Mouse (Mus musculus) kidney, adult 2 months (tissue): ENCODE results near the gene Gm5447.

Source experiments
- CTCF ChIP-seq: fragments of 200-500 bp; conservative IDR thresholded peaks from 2 replicates; pipeline ENCODE4 v1.5.1; 2011; ENCODE audit warnings: low read depth, mild to moderate bottlenecking, control low read depth, low read length, moderate library complexity, mixed read lengths; ENCODE audit not compliant: insufficient read depth, insufficient read length
- POLR2A ChIP-seq: fragments of 200-500 bp; IDR thresholded peaks from one replicate; pipeline ENCODE4 v1.6.1; 2011; ENCODE audit warnings: low read depth, low read length, control low read depth

DNA sequence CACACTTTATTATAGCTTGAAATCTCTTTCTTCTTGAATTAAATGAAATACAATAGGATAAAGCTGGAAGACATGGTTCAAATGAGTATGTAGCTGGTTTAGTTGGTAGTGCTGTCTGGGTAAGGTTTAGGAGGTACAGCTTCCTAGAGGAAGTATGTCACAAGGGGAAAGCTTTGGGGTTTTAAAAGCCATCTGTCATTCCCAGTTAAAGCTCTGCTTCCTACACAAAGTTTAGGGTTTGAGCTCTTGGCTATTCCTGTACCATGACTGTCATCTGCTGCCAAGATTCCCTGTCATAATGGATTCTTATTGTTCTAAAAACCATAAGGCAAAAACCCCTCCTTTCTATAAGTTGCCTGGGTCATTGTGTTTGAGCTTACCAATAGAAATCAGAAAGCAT, 28.2 kb upstream of the Gm5447 start:
- no peak for TF ChIP-seq CTCF
- no peak for TF ChIP-seq POLR2A
